Mouse (Mus musculus) mature B cell (primary cell): ENCODE data around the gene Asxl1.

ENCODE experiments used
- in situ Hi-C: fragments of 300-500 bp; cut with MboI; formaldehyde crosslinking; loops from 2 replicates; pipeline ENCODE4 v1.14.3; 2019

The Asxl1 gene

GRCm38 (mm10) chr2:153443434-153444240 lies 98.0 kb downstream of the Asxl1 start:
- in situ Hi-C loops = no loop called here

GRCm38 (mm10) chr2:153444254-153445136 lies 98.9 kb downstream of the Asxl1 start:
- in situ Hi-C loops = no loop called here

- in situ Hi-C loops = no loop called here
These were observed 99.7 kb downstream of the Asxl1 start for GRCm38 (mm10) chr2:153445137-153446016.

- in situ Hi-C loops = no loop called here
These were observed 100.4 kb downstream of the Asxl1 start for GRCm38 (mm10) chr2:153446017-153446408.

- in situ Hi-C loops = no loop called here
These were observed 100.8 kb downstream of the Asxl1 start for GRCm38 (mm10) chr2:153446476-153446875.

GRCm38 (mm10) chr2:153447719-153448118 lies 102.1 kb downstream of the Asxl1 start:
- in situ Hi-C loops = no loop called here

- in situ Hi-C loops = no loop called here
These were observed 102.9 kb downstream of the Asxl1 start for GRCm38 (mm10) chr2:153448519-153448918.
